Mouse (Mus musculus) layer of hippocampus, adult 9-10 months (tissue): ENCODE data around the gene Csta1.
A peak's percentile ranks its signal among the peaks of the same experiment; 100 is the strongest.
"Not testable (repeated sequence)": the region's sequence is repeated elsewhere in the genome, so short reads cannot be mapped to it uniquely, and the experiment has no call there.

ENCODE experiments used
- DNase-seq: peaks from one replicate; pipeline ENCODE4 v3.0.0; 2022; ENCODE audit warnings: low spot score

Gene Csta1

GRCm38 (mm10) chr16:36131141-36131540 is at the start of gene Csta1:
Csta1 (minus strand) TSS chr16:36131241.
- DNase-seq, result no peak

- no peak for DNase-seq
Measured at GRCm38 (mm10) chr16:36179910-36180309, 48.9 kb upstream of the Csta1 start.

DNA sequence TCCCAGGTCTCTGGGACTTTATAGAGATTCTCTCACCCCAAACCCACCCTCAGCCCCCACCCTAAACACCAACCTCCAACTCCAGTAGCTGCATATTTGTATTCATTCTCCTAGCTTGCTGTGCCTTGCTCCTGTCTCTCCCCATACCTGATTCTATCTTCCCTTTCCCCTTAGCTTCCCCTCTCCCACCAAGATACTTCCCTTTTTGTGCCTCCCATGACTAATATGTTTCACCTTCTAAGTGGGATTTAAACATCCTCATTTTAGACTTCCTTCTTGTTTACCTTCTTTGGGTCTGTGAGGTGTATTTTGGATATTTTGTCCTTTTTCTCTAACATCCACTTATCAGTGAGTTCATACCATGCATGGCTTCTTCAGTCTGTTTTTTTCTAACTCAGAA is 45.1 kb upstream of the Csta1 start:
- no peak for DNase-seq

- not testable (repeated sequence) for DNase-seq
Measured at GRCm38 (mm10) chr16:36167841-36168240, 36.8 kb upstream of the Csta1 start.

- DNase-seq, result no peak
Measured at GRCm38 (mm10) chr16:36156402-36156975, 25.4 kb upstream of the Csta1 start, which contains the start of gene Stfa2l1. Stfa2l1 (plus strand) TSS chr16:36156811.

DNA sequence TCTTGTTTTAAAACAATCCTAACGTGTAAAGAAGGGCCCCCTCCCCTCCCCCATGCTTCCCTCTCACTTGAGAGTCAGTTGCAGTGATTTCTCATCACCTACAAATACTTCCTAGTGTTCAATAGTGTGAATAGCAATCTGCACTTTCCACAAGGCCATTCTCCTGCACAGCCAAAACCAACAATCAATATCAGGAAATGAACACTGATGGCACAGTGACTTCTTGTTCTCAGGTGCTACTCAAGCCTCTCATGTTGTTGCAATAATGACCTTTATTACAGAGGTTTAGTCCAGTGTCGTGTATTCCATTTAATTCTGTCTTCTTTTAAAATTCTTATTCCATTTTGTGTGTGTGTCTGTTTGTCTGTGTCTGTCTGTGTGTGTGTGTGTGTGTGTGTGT is 7.2 kb upstream of the Csta1 start:
- DNase-seq, result no peak

DNA sequence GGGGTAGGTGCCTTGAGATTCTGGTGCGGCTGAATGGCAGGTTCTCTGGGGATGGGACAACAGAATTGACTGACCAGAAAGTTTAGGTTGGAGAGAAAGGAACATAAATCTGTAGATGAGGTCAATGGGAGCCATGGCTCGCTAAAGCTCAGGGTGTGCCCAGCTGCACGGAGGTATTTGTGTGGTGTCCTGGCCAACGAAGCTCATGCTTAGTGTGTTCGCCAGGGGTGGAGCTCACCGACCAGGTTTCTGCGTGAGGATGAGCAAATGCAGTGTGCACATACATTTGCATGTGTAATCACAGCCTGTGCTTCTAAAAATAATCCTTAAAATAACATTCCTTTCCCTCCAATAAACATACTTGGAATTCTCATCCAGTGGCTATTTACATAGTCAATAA is 2.9 kb downstream of the Csta1 start:
- no peak for DNase-seq

GRCm38 (mm10) chr16:36115751-36116150 is 15.3 kb downstream of the Csta1 start:
- not testable (repeated sequence) for DNase-seq

GRCm38 (mm10) chr16:36111486-36111885 is 19.6 kb downstream of the Csta1 start:
- not testable (repeated sequence) for DNase-seq

- DNase-seq, result no peak
Measured at GRCm38 (mm10) chr16:36102211-36102610, 28.8 kb downstream of the Csta1 start.

GRCm38 (mm10) chr16:36101526-36101925 is 29.5 kb downstream of the Csta1 start:
- DNase-seq, result no peak

DNA sequence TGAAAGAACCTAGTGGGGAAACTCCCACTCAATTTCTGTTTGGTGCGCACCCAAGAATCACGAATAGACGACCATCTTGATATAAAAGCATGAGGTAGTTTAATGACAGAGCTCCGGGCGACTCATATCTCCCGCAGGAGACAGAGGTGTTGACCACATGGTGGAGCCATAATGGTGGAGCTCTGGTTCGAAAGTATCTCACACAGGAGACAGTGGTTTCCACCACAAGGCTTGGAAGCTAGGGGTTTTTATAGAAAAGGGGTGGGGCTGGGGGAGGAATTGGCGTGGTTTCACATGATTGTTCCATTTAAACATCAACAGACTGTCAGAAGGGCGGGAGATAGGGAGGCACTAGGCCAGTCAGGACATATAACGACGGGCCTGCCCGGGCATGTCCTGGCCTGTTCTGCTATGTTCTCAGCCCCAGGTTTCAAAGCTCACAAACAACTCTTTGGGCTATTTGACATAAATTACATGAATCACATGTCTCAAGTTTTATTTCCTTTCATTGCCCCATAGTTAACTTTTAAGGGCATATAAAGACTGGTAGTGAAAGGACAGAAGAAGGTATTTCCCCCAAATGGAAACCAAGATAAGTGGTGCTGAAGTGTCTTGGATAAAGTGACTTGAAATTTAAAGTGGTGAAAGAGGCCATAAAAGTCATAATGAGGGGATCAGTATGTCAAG is 33.1 kb downstream of the Csta1 start:
- DNase-seq, result not testable (repeated sequence)

GRCm38 (mm10) chr16:36094079-36094478 is 37.0 kb downstream of the Csta1 start:
- DNase-seq, result no peak

GRCm38 (mm10) chr16:36090785-36091509 is 40.1 kb downstream of the Csta1 start:
- no peak for DNase-seq

DNA sequence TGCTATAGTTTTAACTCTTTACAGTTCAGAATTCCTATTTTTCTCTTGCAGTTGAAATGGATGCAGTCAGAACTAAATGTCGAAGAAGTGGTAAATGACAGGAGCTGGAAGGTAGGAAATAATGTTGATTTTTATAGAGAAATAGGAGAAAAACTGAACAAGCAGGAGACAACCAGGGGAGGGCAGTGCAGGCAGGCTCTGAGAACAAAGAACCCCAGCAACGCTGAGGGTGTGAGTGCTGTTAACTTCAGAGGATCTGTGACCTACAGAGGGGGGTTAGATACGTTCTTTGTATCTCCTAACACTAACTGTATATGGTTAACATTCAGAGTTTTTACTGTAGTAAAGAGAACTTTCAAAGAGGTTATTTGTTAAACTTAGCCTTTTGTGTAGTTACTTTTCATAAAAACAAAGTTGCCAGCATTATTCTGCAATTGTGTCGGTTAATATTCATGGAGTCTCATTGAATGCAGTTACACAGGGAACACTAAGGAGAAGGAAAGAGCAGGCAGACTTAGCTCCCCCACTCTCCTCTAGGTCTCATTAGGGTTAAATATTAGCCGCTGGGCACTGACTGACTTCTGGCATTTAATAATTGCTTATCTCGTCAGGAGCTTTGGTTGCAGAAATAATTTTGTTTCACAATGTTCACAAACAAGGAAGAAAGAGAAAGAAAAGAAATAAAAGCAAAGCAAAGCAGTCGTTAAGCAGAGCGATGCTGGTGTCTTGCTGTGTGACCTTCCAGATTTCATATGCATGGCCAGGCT is 41.0 kb downstream of the Csta1 start:
- DNase-seq, result no peak

- no peak for DNase-seq
Measured at GRCm38 (mm10) chr16:36089065-36089464, 42.0 kb downstream of the Csta1 start.

- DNase-seq, result no peak
Measured at GRCm38 (mm10) chr16:36087846-36088245, 43.2 kb downstream of the Csta1 start.

DNA sequence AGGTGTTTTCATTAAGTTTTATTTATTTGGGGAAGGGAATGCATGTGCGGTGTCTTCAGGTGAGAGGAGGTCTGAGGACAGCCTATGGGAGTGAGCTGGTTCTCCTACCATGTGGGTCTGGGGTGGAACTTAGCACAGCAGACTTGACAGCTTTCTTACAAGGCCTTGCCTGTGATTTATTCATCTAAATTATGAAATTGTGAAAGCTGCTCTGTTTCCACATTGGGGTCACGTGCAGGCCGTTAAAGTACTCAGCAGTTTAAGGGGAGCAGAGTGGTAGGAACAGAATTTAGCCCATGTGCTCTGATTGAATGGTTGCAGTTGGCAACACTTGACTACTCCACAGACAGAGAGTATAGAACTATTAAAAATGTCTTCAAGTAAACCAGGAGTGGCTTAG is 51.1 kb downstream of the Csta1 start:
- no peak for DNase-seq

GRCm38 (mm10) chr16:36074772-36075171 is 56.3 kb downstream of the Csta1 start:
- DNase-seq, result no peak

- DNase-seq, result no peak
Measured at GRCm38 (mm10) chr16:36072410-36073011, 58.5 kb downstream of the Csta1 start.

- peak; percentile 82 for DNase-seq
Measured at GRCm38 (mm10) chr16:36071450-36072379, 59.3 kb downstream of the Csta1 start, which contains the start of the genes Fam162a and Ccdc58. Fam162a (minus strand) TSS chr16:36071594. Ccdc58 (plus strand) TSS chr16:36071685.
